Mouse (Mus musculus): Measurements from ENCODE around the gene Fam214b. TPM values are rescaled to one million over a fixed set of nuclear protein-coding genes. Genes with fewer than 3 reads are reported as not detected.
A peak's percentile ranks its signal among the peaks of the same experiment; 100 is the strongest.

The Fam214b gene
- total and polyA plus RNA-seq, 2 experiments from 2014 or later: 13.4 to 15.9 TPM

GRCm38 (mm10) chr4:43019641-43020465, 26.2 kb downstream of the Fam214b start:
- no peak for TF ChIP-seq CTCF (IDR thresholded peaks at IDR 0.05; ENCODE audit: low read depth)
- TF ChIP-seq EP300 (IDR thresholded peaks at IDR 0.05; ENCODE audit: low read depth): no peak
- 90% methylated on average over 23 of the region's 23 CpGs for WGBS
- no peaks in the 10 kb centered on the region for H3K4me1 ChIP-seq (ENCODE audit: control insufficient read depth, insufficient read depth)
- no peak overlapping the region for H3K9ac ChIP-seq (replicated peaks; ENCODE audit: low read depth, low read length)
- H3K27me3 ChIP-seq (ENCODE audit: control insufficient read depth, insufficient read depth, low read length): no peaks in the 10 kb centered on the region
- H3K9me3 ChIP-seq (replicated peaks; ENCODE audit: control insufficient read depth, low read length): no peaks in the 10 kb centered on the region
- no peak for DNase-seq (ENCODE audit: low spot score)
- H3K36me3 ChIP-seq (replicated peaks; ENCODE audit: control insufficient read depth, insufficient read depth, low read length): peaks cover 59% of the 10 kb centered on the region
- no peak overlapping the region for H3K4me2 ChIP-seq (ENCODE audit: low read depth, low read length)
- no peak overlapping the region for H3K4me3 ChIP-seq (ENCODE audit: low read depth, low read length)
- no peak overlapping the region for H3K27ac ChIP-seq (ENCODE audit: low read depth)
- ATAC-seq (ENCODE audit: insufficient read depth, low read depth): no peak

GRCm38 (mm10) chr4:43019176-43019575, 26.8 kb downstream of the Fam214b start:
- H3K4me1 ChIP-seq (ENCODE audit: control insufficient read depth, insufficient read depth): no peaks in the 10 kb centered on the region
- H3K9ac ChIP-seq (replicated peaks; ENCODE audit: low read depth, low read length): no peak overlapping the region
- no peaks in the 10 kb centered on the region for H3K9me3 ChIP-seq (replicated peaks; ENCODE audit: control insufficient read depth, low read length)
- no peaks in the 10 kb centered on the region for H3K27me3 ChIP-seq (ENCODE audit: control insufficient read depth, insufficient read depth, low read length)
- H3K4me3 ChIP-seq (ENCODE audit: low read depth, low read length): no peak overlapping the region
- DNase-seq (ENCODE audit: low spot score): no peak
- TF ChIP-seq EP300 (IDR thresholded peaks at IDR 0.05; ENCODE audit: low read depth) (no peak), CTCF (IDR thresholded peaks at IDR 0.05; ENCODE audit: low read depth) (no peak)
- 86% methylated on average over 10 of the region's 10 CpGs for WGBS
- H3K36me3 ChIP-seq (replicated peaks; ENCODE audit: control insufficient read depth, insufficient read depth, low read length): peaks cover 59% of the 10 kb centered on the region
- no peak overlapping the region for H3K4me2 ChIP-seq (ENCODE audit: low read depth, low read length)
- no peak for ATAC-seq (ENCODE audit: insufficient read depth, low read depth)
- H3K27ac ChIP-seq (ENCODE audit: low read depth): no peak overlapping the region

DNA sequence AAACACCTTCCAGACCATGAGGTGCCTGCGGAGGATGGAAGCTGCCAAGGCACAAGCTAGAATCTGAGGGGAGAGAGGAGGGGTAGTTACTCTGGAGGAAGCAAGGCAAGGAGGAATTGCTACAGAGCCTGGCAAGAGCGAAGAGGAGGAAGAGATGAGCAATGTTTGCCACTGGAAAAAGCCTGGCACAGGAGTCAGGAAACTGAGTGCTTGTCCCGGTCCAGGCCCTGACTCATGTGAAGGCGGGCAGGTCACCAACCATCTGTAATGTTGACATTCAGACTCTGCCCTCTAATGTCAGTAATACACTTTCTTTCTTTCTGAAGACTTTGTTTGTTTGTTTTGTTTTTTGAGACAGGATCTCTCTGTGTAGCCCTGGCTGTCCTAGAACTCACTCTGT, 27.9 kb downstream of the Fam214b start:
- Histone ChIP-seq H3K4me3 (ENCODE audit: low read depth, low read length) (no peak overlapping the region), H3K4me2 (ENCODE audit: low read depth, low read length) (no peak overlapping the region), H3K36me3 (replicated peaks; ENCODE audit: control insufficient read depth, insufficient read depth, low read length) (peaks cover 53% of the 10 kb centered on the region), H3K27ac (ENCODE audit: low read depth) (no peak overlapping the region), H3K27me3 (ENCODE audit: control insufficient read depth, insufficient read depth, low read length) (no peaks in the 10 kb centered on the region), H3K4me1 (ENCODE audit: control insufficient read depth, insufficient read depth) (no peaks in the 10 kb centered on the region), H3K9ac (replicated peaks; ENCODE audit: low read depth, low read length) (no peak overlapping the region), H3K9me3 (replicated peaks; ENCODE audit: control insufficient read depth, low read length) (no peaks in the 10 kb centered on the region)
- DNase-seq (ENCODE audit: low spot score): no peak
- 82% methylated on average over 4 of the region's 4 CpGs for WGBS
- no peak for ATAC-seq (ENCODE audit: insufficient read depth, low read depth)
- TF ChIP-seq CTCF (IDR thresholded peaks at IDR 0.05; ENCODE audit: low read depth): no peak
- no peak for TF ChIP-seq EP300 (IDR thresholded peaks at IDR 0.05; ENCODE audit: low read depth)

- 96% methylated on average over 1 of the region's 1 CpGs for WGBS
- H3K27ac ChIP-seq (ENCODE audit: low read depth): no peak overlapping the region
- DNase-seq (ENCODE audit: low spot score) (no peak), ATAC-seq (ENCODE audit: insufficient read depth, low read depth) (no peak)
- no peak overlapping the region for H3K4me2 ChIP-seq (ENCODE audit: low read depth, low read length)
- no peaks in the 10 kb centered on the region for H3K9me3 ChIP-seq (replicated peaks; ENCODE audit: control insufficient read depth, low read length)
- no peak overlapping the region for H3K4me3 ChIP-seq (ENCODE audit: low read depth, low read length)
- no peaks in the 10 kb centered on the region for H3K27me3 ChIP-seq (ENCODE audit: control insufficient read depth, insufficient read depth, low read length)
- no peaks in the 10 kb centered on the region for H3K36me3 ChIP-seq (replicated peaks; ENCODE audit: control insufficient read depth, insufficient read depth, low read length)
- peaks cover 4% of the 10 kb centered on the region; the same call in 1 of the 2 replicates for H3K4me1 ChIP-seq (ENCODE audit: control insufficient read depth, insufficient read depth)
- H3K9ac ChIP-seq (replicated peaks; ENCODE audit: low read depth, low read length): no peak overlapping the region
- TF ChIP-seq EP300 (IDR thresholded peaks at IDR 0.05; ENCODE audit: low read depth): no peak
- no peak for TF ChIP-seq CTCF (IDR thresholded peaks at IDR 0.05; ENCODE audit: low read depth)
Measured at GRCm38 (mm10) chr4:43012091-43012490, 33.9 kb downstream of the Fam214b start.

GRCm38 (mm10) chr4:43010161-43011038, 35.6 kb downstream of the Fam214b start, which contains the start of gene Fancg:
Gene Fancg (minus strand): TSS chr4:43010506.
- no peaks in the 10 kb centered on the region for H3K9me3 ChIP-seq (replicated peaks; ENCODE audit: control insufficient read depth, low read length)
- H3K4me3 ChIP-seq (ENCODE audit: low read depth, low read length): peak within 1 kb of the TSS; percentile 92
- WGBS: 1% methylated on average over 37 of the region's 37 CpGs
- ATAC-seq (ENCODE audit: insufficient read depth, low read depth) (peak; percentile 80), DNase-seq (ENCODE audit: low spot score) (peak; percentile 61)
- H3K27ac ChIP-seq (ENCODE audit: low read depth): peak within 1 kb of the TSS; percentile 34; the same call in 1 of the 2 replicates
- TF ChIP-seq EP300 (IDR thresholded peaks at IDR 0.05; ENCODE audit: low read depth) (no peak), CTCF (IDR thresholded peaks at IDR 0.05; ENCODE audit: low read depth) (no peak)
- peaks cover 4% of the 10 kb centered on the region; the same call in 1 of the 2 replicates for H3K4me1 ChIP-seq (ENCODE audit: control insufficient read depth, insufficient read depth)
- peak within 1 kb of the TSS; percentile 52 for H3K9ac ChIP-seq (replicated peaks; ENCODE audit: low read depth, low read length)
- no peaks in the 10 kb centered on the region for H3K27me3 ChIP-seq (ENCODE audit: control insufficient read depth, insufficient read depth, low read length)
- H3K36me3 ChIP-seq (replicated peaks; ENCODE audit: control insufficient read depth, insufficient read depth, low read length): no peaks in the 10 kb centered on the region
- H3K4me2 ChIP-seq (ENCODE audit: low read depth, low read length): peak within 1 kb of the TSS; percentile 76
